Mouse (Mus musculus) G1E (cell line): ENCODE data around the gene Agpat4.

ENCODE experiments used
- CTCF ChIP-seq: IDR thresholded peaks from 2 replicates; pipeline ENCODE4 v1.5.1; 2012; ENCODE audit warnings: low read depth, low read length, inconsistent platforms, mixed read lengths
- GATA1 ChIP-seq: IDR thresholded peaks from 2 replicates; pipeline ENCODE4 v1.6.1; 2012; ENCODE audit warnings: borderline replicate concordance, low read length, inconsistent platforms, mixed read lengths
- GATA2 ChIP-seq: IDR thresholded peaks from 2 replicates; pipeline ENCODE4 v1.6.1; 2012; ENCODE audit warnings: low read depth, low read length, inconsistent platforms, borderline replicate concordance
- POLR2AphosphoS5 ChIP-seq: IDR thresholded peaks from 2 replicates; pipeline ENCODE4 v1.6.1; 2012; ENCODE audit warnings: low read depth, low read length, inconsistent platforms; ENCODE audit not compliant: insufficient replicate concordance
- TAL1 ChIP-seq: conservative IDR thresholded peaks from 2 replicates; pipeline ENCODE4 v1.6.1; 2012; ENCODE audit warnings: low read depth, low read length, inconsistent platforms, mixed read lengths

DNA sequence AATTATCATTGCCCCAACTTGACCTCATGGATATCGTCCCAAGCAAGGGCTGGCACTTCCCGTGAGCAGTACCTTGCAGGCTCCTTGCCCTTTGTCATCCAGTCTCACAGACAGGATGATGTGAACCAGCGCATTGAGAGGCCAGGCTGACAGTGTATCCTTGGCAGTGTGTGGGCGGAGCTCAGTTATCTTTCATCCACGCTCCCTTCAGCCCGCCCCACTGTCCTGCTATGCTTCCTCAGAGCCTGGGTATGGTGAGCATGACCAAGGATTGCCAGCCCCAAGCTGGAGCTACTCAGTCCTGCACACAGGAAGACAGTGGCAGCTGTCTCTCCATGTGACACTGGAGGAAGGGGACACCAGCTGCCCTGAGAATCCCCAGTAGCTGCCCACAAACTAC, 97.7 kb downstream of the Agpat4 start:
- no peak for TF ChIP-seq CTCF
- no peak for TF ChIP-seq GATA1
- no peak for TF ChIP-seq GATA2
- TF ChIP-seq TAL1 = no peak
- no peak for TF ChIP-seq POLR2AphosphoS5
